21 mouse cellular contexts compared by ENCODE assay signal in the genomic region with DNA sequence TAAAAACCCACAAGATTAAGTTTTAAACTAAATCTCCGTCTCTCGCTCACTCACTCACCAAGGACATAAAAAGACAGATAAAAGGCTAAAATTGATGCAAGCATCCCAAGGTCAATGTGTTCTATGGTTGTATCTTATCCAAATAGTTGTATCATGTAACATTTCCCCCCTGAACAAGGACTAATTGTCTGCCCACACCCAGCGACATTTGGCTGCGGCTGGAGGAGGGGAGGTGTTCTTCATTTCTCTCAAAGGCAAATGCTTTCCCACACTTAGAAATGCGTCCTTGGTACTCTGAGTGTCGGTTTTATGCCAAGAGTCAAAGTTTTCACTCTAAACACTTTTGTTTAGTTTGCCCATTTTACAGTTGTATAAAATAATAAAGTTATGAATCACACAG. TPM values are rescaled to one million over a fixed set of nuclear protein-coding genes. Genes with fewer than 3 reads are reported as not detected.
"Had no signal": no experiment of that assay in that cellular context is flagged by ENCODE, and none has a peak within 500 bp of the region (broad histone marks: within the 10 kb centered on the region; RNA-seq: fewer than 3 reads in every experiment).

No protein-coding gene starts in this region.

- DNase-seq: kidney, adult 8-10 months; kidney, postnatal 10 days; kidney, postnatal 4 days; liver; liver, embryonic 13.5 days; lung, adult 2 months; lung, postnatal 14 days; lung, postnatal 4 days; retina, postnatal 1 day; right cerebral cortex, postnatal 25 days; spleen, adult 18-20 months; thymus, postnatal 36 days had no signal

- H3K36me3 ChIP-seq: kidney, embryonic 15.5 days; limb, embryonic 10.5 days; limb, embryonic 13.5 days; liver, embryonic 13.5 days; midbrain, embryonic 12.5 days; midbrain, embryonic 15.5 days; stomach, embryonic 15.5 days had no signal

- H3K9ac ChIP-seq: kidney, embryonic 15.5 days; limb, embryonic 13.5 days; liver, embryonic 13.5 days; midbrain, embryonic 12.5 days; midbrain, embryonic 15.5 days; stomach, embryonic 15.5 days had no signal

- H3K4me2 ChIP-seq: kidney, embryonic 15.5 days; limb, embryonic 13.5 days; liver, embryonic 13.5 days; midbrain, embryonic 12.5 days; midbrain, embryonic 15.5 days; stomach, embryonic 15.5 days had no signal

- H3K27ac ChIP-seq: kidney, embryonic 15.5 days; limb, embryonic 10.5 days; limb, embryonic 13.5 days; liver, embryonic 13.5 days; midbrain, embryonic 12.5 days; midbrain, embryonic 15.5 days; stomach, embryonic 15.5 days had no signal

- ATAC-seq: intestine, postnatal 0 days; midbrain, embryonic 15.5 days had no signal

- H3K9me3 ChIP-seq: kidney, embryonic 15.5 days; limb, embryonic 10.5 days; limb, embryonic 13.5 days; liver, embryonic 13.5 days; midbrain, embryonic 12.5 days; midbrain, embryonic 15.5 days; stomach, embryonic 15.5 days had no signal

- H3K4me1 ChIP-seq: kidney, embryonic 15.5 days; limb, embryonic 10.5 days; liver, embryonic 13.5 days; midbrain, embryonic 12.5 days; midbrain, embryonic 15.5 days; stomach, embryonic 15.5 days had no signal

- H3K27me3 ChIP-seq: kidney, embryonic 15.5 days; limb, embryonic 13.5 days; liver, embryonic 13.5 days; midbrain, embryonic 12.5 days; midbrain, embryonic 15.5 days; stomach, embryonic 15.5 days had no signal

- H3K4me3 ChIP-seq: kidney, embryonic 15.5 days; limb, embryonic 10.5 days; limb, embryonic 13.5 days; liver, embryonic 13.5 days; midbrain, embryonic 12.5 days; midbrain, embryonic 15.5 days; stomach, embryonic 15.5 days had no signal

RNA-seq across cellular contexts. Expression of a gene that starts 34.5 kb away (rescaled TPM):
- total RNA-seq: megakaryocyte progenitor cell, adult 5-6 weeks; monocyte, adult 5-6 weeks had no signal
